ENCODE assay signal across 9 mouse cellular contexts in genomic region chr11:55571144-55571543, GRCm38 (mm10). TPM values are rescaled to one million over a fixed set of nuclear protein-coding genes. Genes with fewer than 3 reads are reported as not detected.
DNase-seq lines count a peak whose midpoint lies in the region; ATAC-seq and TF ChIP-seq lines count a peak whose summit lies in the region.
"Had no signal": no experiment of that assay in that cellular context is flagged by ENCODE, and none has a peak within 500 bp of the region (broad histone marks: within the 10 kb centered on the region; RNA-seq: fewer than 3 reads in every experiment).

No protein-coding gene starts in this region.

- no peaks in the 10 kb centered on the region for H3K36me3 ChIP-seq in lung, postnatal 0 days (ENCODE audit: insufficient read depth, low read length)
- no peaks in the 10 kb centered on the region for H3K36me3 ChIP-seq in liver, embryonic 14.5 days (replicated peaks; ENCODE audit: control insufficient read depth, insufficient read depth, low read depth)

- no peak overlapping the region for H3K27ac ChIP-seq in lung, postnatal 0 days (ENCODE audit: low read length)
- no peak overlapping the region for H3K27ac ChIP-seq in liver, embryonic 14.5 days

- 12% methylated on average over 2 of the region's 2 CpGs for WGBS in lung, postnatal 0 days
- 22% methylated on average over 2 of the region's 2 CpGs for WGBS in liver, embryonic 14.5 days (ENCODE audit: insufficient replicate concordance)

- peak; percentile 7 for DNase-seq in cerebellum, adult 11 months
- no peak for DNase-seq in lung, postnatal 0 days (ENCODE audit: low spot score)
- no peak for DNase-seq in lung, adult 18-20 months
- DNase-seq in adrenal gland, postnatal 36 days: peak; percentile 41 to 43
- DNase-seq in forelimb bud, embryonic 11.5 days (ENCODE audit: low read depth, low spot score): peak; percentile 45
- peak in 1 of 3 experiments; percentile 1 for DNase-seq in liver, embryonic 14.5 days (ENCODE audit: low read depth in 3 of 3, low spot score in 3 of 3)
- no peak for DNase-seq in spleen, adult 12 weeks (ENCODE audit: low spot score)

- ATAC-seq in cerebellum, adult (ENCODE audit: insufficient number of reproducible peaks, low FRiP score, low TSS enrichment): no peak
- ATAC-seq in lung, postnatal 0 days: no peak
- ATAC-seq in liver, embryonic 14.5 days (ENCODE audit: insufficient read depth): no peak

- no peak overlapping the region for H3K9ac ChIP-seq in lung, postnatal 0 days (replicated peaks; ENCODE audit: low read depth)
- no peak overlapping the region for H3K9ac ChIP-seq in liver, embryonic 14.5 days (replicated peaks)

- H3K4me3 ChIP-seq in lung, postnatal 0 days (ENCODE audit: low read depth, low read length): no peak overlapping the region
- no peak overlapping the region for H3K4me3 ChIP-seq in liver, embryonic 14.5 days (ENCODE audit: insufficient read depth in 1 of 2, low read depth in 2 of 2, low read length in 2 of 2)

- no peak overlapping the region for H3K4me2 ChIP-seq in lung, postnatal 0 days (replicated peaks; ENCODE audit: low read depth, low read length)
- no peak overlapping the region for H3K4me2 ChIP-seq in liver, embryonic 14.5 days (ENCODE audit: low read depth)

- no peaks in the 10 kb centered on the region for H3K4me1 ChIP-seq in lung, postnatal 0 days (ENCODE audit: insufficient read depth, low read depth, low read length)
- no peaks in the 10 kb centered on the region for H3K4me1 ChIP-seq in liver, embryonic 14.5 days (replicated peaks; ENCODE audit: control insufficient read depth in 2 of 2, insufficient read depth in 2 of 2, low read length in 1 of 2)

- no peak for TF ChIP-seq EP300 in lung, postnatal 0 days (IDR thresholded peaks at IDR 0.05)
- TF ChIP-seq EP300 in liver, embryonic 14.5 days (IDR thresholded peaks at IDR 0.05; ENCODE audit: low read depth): no peak

- H3K9me3 ChIP-seq in lung, postnatal 0 days (ENCODE audit: low read length): no peaks in the 10 kb centered on the region
- H3K9me3 ChIP-seq in liver, embryonic 14.5 days (ENCODE audit: control insufficient read depth, low read length): no peaks in the 10 kb centered on the region

- peak; percentile 57 for TF ChIP-seq CTCF in lung, postnatal 0 days (IDR thresholded peaks at IDR 0.05)
- TF ChIP-seq CTCF in liver, embryonic 14.5 days (IDR thresholded peaks at IDR 0.05; ENCODE audit: low read depth): peak; percentile 65

- H3K27me3 ChIP-seq in lung, postnatal 0 days (replicated peaks; ENCODE audit: insufficient read depth, low read length): no peaks in the 10 kb centered on the region
- no peaks in the 10 kb centered on the region for H3K27me3 ChIP-seq in liver, embryonic 14.5 days (ENCODE audit: control insufficient read depth, insufficient read depth, low read length)

RNA-seq across cellular contexts. Expression of gene Glra1, which starts 36.9 kb away (rescaled TPM):
- not detected in 2 replicates for polyA plus RNA-seq in lung, postnatal 0 days (2015; fragmentation: Nextera tagmentation; extraction: Ambion mirVana)
- not detected for total RNA-seq in adrenal gland, postnatal 36 days (2021)
- polyA plus RNA-seq in liver, embryonic 14.5 days (2012; rRNA removed): not detected in 2 replicates
- polyA plus RNA-seq in liver, embryonic 14.5 days (2014; fragmentation: Nextera tagmentation; extraction: Ambion mirVana): not detected in 2 replicates
- total RNA-seq: heart, adult 18-20 months had no signal

Comparison
In these comparisons a context has a peak if more than half of its experiments do, and no peak if none do; other contexts are left out.
1. DNase-seq: peak in cerebellum, adult 11 months (single experiment), adrenal gland, postnatal 36 days (2 of 2) and forelimb bud, embryonic 11.5 days (single experiment); none in lung, postnatal 0 days (single experiment), lung, adult 18-20 months (0 of 2) and spleen, adult 12 weeks (single experiment).